Mouse (Mus musculus): ENCODE data around the gene Flnc.

DNA sequence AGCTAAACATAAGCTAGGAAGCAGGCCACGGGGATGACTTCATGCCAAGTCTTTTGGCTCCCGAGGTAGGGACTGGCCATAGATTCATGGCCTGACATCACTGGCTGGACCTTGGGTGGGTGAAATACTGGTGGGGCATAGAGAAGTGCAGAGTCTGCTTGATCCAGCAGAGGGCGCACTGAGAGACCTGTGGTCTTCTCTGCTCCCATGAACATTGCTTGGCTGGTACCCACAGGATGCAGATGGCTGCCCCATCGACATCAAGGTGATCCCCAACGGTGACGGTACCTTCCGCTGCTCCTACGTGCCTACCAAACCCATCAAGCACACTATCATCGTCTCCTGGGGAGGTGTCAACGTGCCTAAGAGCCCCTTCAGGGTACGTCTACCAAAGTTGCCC is 11.7 kb downstream of the Flnc start:
- peak; percentile 81 for TF ChIP-seq CTCF (IDR thresholded peaks at IDR 0.05; ENCODE audit: low read depth)
- TF ChIP-seq EP300 (IDR thresholded peaks at IDR 0.05; ENCODE audit: low read depth): no peak

All from liver, postnatal 0 days (tissue).